Mouse (Mus musculus) kidney, adult 2 months (tissue): Measurements from ENCODE around the gene Robo3.

Experiments
- CTCF ChIP-seq: fragments of 200-500 bp; conservative IDR thresholded peaks from 2 replicates; pipeline ENCODE4 v1.5.1; 2011; ENCODE audit warnings: low read depth, mild to moderate bottlenecking, control low read depth, low read length, moderate library complexity, mixed read lengths; ENCODE audit not compliant: insufficient read depth, insufficient read length
- POLR2A ChIP-seq: fragments of 200-500 bp; IDR thresholded peaks from one replicate; pipeline ENCODE4 v1.6.1; 2011; ENCODE audit warnings: low read depth, low read length, control low read depth

DNA sequence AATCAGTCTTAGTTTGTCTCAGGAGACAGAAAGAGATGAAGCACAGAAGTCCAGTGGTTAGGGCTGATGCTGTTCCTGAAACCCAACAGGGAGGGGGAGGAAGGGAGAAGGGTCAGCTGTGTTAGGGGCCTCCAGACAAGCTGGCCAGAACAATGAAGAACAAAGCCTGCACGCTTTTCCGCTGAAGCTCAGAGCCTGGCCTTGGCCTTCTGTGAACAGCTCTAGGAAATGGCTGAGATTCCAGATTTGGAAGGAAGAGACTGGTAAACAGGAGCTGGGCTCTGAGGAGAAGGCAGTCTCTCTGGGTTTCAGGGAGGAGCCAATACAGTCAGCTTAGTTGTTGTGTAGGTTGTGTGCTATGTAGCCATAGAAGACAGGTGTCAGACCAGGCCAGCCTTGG lies 32.5 kb downstream of the Robo3 start:
- TF ChIP-seq POLR2A (no peak), CTCF (no peak)
